Mouse (Mus musculus): ENCODE data around the gene Mknk2. TPM values are rescaled to one million over a fixed set of nuclear protein-coding genes. Genes with fewer than 3 reads are reported as not detected.

Mknk2 gene
- polyA plus RNA-seq, 1 experiment = 61.4 TPM

DNA sequence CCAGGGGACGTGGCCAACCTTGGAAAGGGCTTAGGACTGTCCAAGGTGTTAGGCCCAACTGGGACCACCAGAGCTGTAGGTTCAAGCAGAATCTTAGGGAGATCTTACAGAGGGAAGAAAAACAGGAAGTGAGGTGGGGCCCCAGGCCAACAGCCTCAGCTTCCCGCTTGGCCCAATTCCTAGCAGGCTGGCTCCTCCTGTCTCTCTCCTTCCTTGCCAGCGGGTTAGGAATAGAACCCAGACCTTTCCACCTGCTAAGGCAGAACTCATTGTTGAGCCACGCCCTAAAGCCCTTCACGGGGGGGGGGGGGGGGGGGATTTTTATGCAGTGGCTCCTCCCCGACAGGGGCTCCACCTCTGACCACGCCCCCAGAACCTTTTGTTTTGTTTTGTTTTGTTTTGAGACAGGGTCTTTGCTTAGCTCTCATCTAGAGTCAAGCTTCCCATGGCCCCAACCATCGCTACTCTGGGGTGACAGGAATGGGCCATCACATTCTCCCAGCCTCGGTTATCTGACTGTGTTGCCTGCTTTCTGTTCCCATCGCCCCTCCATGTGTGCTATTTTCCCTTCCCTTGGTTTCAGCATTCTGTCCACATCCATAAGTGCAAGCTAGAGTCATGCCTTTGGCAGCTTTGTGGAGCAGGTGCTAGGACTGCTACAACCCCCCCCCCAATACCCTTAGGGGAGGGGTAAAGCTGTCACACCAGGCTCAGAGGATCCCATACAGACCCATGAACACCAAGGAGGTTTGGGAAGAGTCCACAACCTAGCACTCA, 877 bp upstream of the Mknk2 start:
- no peak overlapping the region for H3ac ChIP-seq (ENCODE audit: control insufficient read depth, insufficient read length, low read depth)
- no peak for TF ChIP-seq MAX (IDR thresholded peaks at IDR 0.05)
- no peak for TF ChIP-seq CTCF (IDR thresholded peaks at IDR 0.05; ENCODE audit: control insufficient read depth, insufficient read depth, insufficient read length)
- TF ChIP-seq USF1 (IDR thresholded peaks at IDR 0.05; ENCODE audit: low read depth) = no peak
- TF ChIP-seq MYOD1 (IDR thresholded peaks at IDR 0.05; ENCODE audit: control insufficient read depth, insufficient read length, low read depth) = no peak
- no peak for TF ChIP-seq FOSL1 (IDR thresholded peaks at IDR 0.05; ENCODE audit: insufficient read depth, low read length, poor library complexity, severe bottlenecking)
- TF ChIP-seq CEBPB (IDR thresholded peaks at IDR 0.05; ENCODE audit: low read depth) = no peak

DNA sequence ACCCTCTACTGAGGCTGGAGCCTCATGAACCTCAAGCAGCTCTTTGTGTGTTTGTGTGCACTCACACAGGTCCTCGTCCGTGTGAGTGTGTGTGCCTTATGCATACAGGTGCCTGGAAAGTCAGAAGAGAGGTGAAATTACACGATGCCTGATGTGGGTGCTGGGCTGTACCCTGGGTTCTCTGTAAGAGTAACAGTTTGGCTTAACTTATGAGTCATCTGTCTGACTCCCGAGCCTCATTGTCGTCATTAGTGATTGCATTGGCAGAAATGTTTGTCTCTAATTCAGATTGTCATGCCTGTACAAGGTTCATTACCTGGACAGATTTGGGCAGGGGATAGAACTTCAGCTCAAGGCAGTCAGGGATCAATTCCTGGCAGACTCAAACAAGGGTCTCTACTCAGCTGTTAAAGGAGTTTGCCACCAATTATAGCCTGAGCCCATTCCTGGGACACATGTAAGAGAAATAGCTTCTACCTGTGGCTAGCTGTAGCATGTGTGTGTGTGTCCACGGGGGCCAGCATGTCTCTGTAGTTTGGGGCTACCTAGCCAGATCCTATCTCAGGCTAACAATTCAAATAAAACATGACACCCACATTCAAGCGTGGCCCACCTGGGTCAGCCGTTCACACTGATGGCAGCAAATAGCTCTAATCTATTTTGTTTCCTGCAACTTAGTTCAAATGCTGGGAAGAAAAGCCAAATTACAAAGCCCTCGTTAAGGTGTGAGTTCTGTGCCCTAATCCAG, 610 bp downstream of the Mknk2 start:
- no peaks in the 10 kb centered on the region for H3K36me3 ChIP-seq (ENCODE audit: control insufficient read depth, insufficient read depth)
- H3K4me3 ChIP-seq (ENCODE audit: insufficient read depth, poor library complexity, severe bottlenecking) = peak overlapping the region; percentile 40
- H3ac ChIP-seq (ENCODE audit: control insufficient read depth, insufficient read length, low read depth) = peak overlapping the region; percentile 35
- H3K79me2 ChIP-seq (ENCODE audit: control insufficient read depth, insufficient read depth) = peaks cover 37% of the 10 kb centered on the region
- H3K79me3 ChIP-seq (ENCODE audit: low read depth) = peaks cover 25% of the 10 kb centered on the region
- TF ChIP-seq MAX (IDR thresholded peaks at IDR 0.05) = no peak
- no peak for TF ChIP-seq CEBPB (IDR thresholded peaks at IDR 0.05; ENCODE audit: low read depth)
- TF ChIP-seq FOSL1 (IDR thresholded peaks at IDR 0.05; ENCODE audit: insufficient read depth, low read length, poor library complexity, severe bottlenecking) = no peak
- TF ChIP-seq CTCF (IDR thresholded peaks at IDR 0.05; ENCODE audit: control insufficient read depth, insufficient read depth, insufficient read length) = no peak
- TF ChIP-seq USF1 (IDR thresholded peaks at IDR 0.05; ENCODE audit: low read depth) = no peak
- TF ChIP-seq MYOD1 (IDR thresholded peaks at IDR 0.05; ENCODE audit: control insufficient read depth, insufficient read length, low read depth) = no peak
- TF ChIP-seq MYOG (IDR thresholded peaks at IDR 0.05; ENCODE audit: control insufficient read depth, extremely low read depth, insufficient read length) = no peak
- no peaks in the 10 kb centered on the region for H3K27me3 ChIP-seq (ENCODE audit: control insufficient read depth, insufficient read depth, insufficient read length)

More for the DNA sequence above, 877 bp upstream of the Mknk2 start:
- no peaks in the 10 kb centered on the region for H3K36me3 ChIP-seq (ENCODE audit: control insufficient read depth, insufficient read depth)
- no peak overlapping the region for H3K4me3 ChIP-seq (ENCODE audit: insufficient read depth, poor library complexity, severe bottlenecking)
- peaks cover 22% of the 10 kb centered on the region for H3K79me2 ChIP-seq (ENCODE audit: control insufficient read depth, insufficient read depth)
- no peaks in the 10 kb centered on the region for H3K27me3 ChIP-seq (ENCODE audit: control insufficient read depth, insufficient read depth, insufficient read length)
- H3K79me3 ChIP-seq (ENCODE audit: low read depth) = peaks cover 14% of the 10 kb centered on the region

DNA sequence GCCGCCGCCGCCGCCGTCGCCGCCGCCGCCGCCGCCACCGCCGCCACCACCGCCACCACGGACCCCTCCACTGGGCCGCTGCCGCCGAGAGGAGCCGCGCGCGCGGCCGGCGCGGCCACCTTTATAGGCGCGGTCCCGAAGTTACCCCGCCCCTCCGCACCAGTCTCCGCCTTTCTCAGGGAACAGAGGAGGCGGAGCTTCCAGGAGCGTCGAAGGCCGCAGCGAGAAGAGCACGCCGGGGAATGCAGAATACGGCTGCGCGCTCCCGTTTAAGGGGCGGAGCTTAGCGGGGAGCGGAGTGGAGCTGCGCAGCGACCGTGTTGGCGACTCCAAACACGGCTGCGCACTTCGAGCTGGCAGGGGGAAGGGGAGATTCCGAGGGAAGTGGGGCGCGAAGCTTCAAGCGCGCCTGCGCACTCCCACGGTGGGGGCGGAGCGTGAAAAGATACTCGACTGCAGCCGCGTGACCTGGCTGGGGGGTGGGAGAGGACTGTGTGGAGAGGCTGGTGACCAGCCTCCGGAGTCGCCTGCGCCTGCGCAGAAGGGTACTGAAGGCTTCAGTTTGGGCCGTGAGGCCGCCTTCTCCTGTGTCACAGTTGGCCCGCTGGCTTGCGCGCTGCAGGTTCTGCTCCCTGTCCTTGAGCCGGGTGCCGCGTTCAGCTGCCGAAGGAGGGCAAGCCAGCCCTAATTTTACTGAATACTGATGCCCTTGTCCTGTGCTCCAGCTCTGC, 1.5 kb downstream of the Mknk2 start:
- TF ChIP-seq FOSL1 (IDR thresholded peaks at IDR 0.05; ENCODE audit: insufficient read depth, low read length, poor library complexity, severe bottlenecking) (no peak), MYOG (IDR thresholded peaks at IDR 0.05; ENCODE audit: control insufficient read depth, extremely low read depth, insufficient read length) (no peak), MAX (IDR thresholded peaks at IDR 0.05) (peak; percentile 77), USF1 (IDR thresholded peaks at IDR 0.05; ENCODE audit: low read depth) (peak; percentile 79)
- peaks cover 4% of the 10 kb centered on the region for H3K36me3 ChIP-seq (ENCODE audit: control insufficient read depth, insufficient read depth)
- peak overlapping the region; percentile 94 for H3ac ChIP-seq (ENCODE audit: control insufficient read depth, insufficient read length, low read depth)
- H3K79me2 ChIP-seq (ENCODE audit: control insufficient read depth, insufficient read depth) = peaks cover 46% of the 10 kb centered on the region
- H3K79me3 ChIP-seq (ENCODE audit: low read depth) = peaks cover 30% of the 10 kb centered on the region
- no peaks in the 10 kb centered on the region for H3K27me3 ChIP-seq (ENCODE audit: control insufficient read depth, insufficient read depth, insufficient read length)
- peak overlapping the region; percentile 66 for H3K4me3 ChIP-seq (ENCODE audit: insufficient read depth, poor library complexity, severe bottlenecking)

DNA sequence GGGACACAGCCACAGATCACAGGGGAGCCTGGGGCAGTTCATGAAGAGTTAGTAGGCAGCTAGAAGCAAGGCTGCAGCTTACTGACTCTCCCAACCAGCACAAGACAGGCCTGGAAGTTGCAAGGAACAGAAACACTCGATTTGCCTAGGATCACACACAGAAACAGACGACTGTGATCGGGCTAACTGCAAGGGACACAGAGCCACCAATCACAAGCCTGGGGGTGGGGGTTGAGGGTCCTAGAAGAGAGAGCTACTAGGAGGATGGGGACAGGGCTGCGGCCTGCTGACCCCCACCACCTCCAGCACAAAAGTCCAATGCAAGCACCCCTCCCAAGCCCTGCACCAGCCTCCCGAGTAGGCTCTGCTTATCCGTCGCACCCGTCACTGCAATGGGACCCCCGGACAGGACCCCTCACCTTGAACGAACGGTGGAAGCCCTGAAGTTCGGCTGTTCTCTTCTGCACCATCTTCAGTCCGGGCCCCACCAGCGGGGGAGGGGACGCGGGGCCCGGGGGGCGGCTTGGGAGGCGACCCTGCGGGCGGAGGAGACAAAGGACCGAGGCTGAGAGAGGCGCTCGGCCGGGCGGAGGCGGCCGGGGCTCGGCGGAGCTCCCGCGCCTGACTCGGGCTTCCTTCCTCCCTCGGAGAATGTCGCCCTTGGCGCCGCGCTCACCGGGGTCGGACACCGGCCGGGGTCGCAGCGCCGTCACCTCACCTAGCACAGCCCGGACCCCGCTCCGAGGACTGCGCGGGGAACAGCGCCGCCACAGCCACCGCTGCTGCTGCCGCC, 2.3 kb downstream of the Mknk2 start:
- Histone ChIP-seq H3K79me2 (ENCODE audit: control insufficient read depth, insufficient read depth) (peaks cover 51% of the 10 kb centered on the region), H3K27me3 (ENCODE audit: control insufficient read depth, insufficient read depth, insufficient read length) (no peaks in the 10 kb centered on the region), H3K36me3 (ENCODE audit: control insufficient read depth, insufficient read depth) (peaks cover 10% of the 10 kb centered on the region), H3ac (ENCODE audit: control insufficient read depth, insufficient read length, low read depth) (peak overlapping the region; percentile 94), H3K79me3 (ENCODE audit: low read depth) (peaks cover 30% of the 10 kb centered on the region), H3K4me3 (ENCODE audit: insufficient read depth, poor library complexity, severe bottlenecking) (peak overlapping the region; percentile 66)
- no peak for TF ChIP-seq MAX (IDR thresholded peaks at IDR 0.05)
- TF ChIP-seq CEBPB (IDR thresholded peaks at IDR 0.05; ENCODE audit: low read depth) = no peak
- TF ChIP-seq MYOD1 (IDR thresholded peaks at IDR 0.05; ENCODE audit: control insufficient read depth, insufficient read length, low read depth) = no peak
- TF ChIP-seq CTCF (IDR thresholded peaks at IDR 0.05; ENCODE audit: control insufficient read depth, insufficient read depth, insufficient read length) = no peak
- no peak for TF ChIP-seq FOSL1 (IDR thresholded peaks at IDR 0.05; ENCODE audit: insufficient read depth, low read length, poor library complexity, severe bottlenecking)
- TF ChIP-seq MYOG (IDR thresholded peaks at IDR 0.05; ENCODE audit: control insufficient read depth, extremely low read depth, insufficient read length) = no peak
- TF ChIP-seq USF1 (IDR thresholded peaks at IDR 0.05; ENCODE audit: low read depth) = no peak

DNA sequence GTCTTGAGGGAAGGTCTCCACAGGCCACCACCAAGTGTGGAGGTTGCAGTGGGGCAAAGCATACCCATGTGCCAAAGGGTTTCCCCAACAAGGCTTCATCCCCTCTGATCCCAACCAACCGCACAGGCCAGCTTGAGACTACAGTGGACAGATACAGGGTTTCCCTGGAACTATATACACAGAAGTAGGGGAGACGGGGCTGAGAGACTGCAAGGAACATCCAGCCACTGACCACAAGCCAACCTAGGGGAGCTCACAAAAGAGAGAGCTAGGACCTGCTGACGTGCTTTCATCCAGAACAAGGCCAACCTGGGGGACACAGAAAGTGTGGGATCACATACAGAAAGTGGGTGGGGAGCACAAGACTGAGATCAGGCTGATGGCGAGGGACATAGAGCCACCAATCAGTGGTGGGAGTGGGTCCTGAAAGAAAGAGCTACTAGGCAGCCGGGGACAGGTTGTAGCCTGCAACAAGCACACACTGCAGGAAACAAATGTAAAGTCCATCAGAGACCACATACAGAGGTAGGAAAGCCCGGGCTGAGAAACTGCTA, 3.0 kb downstream of the Mknk2 start:
- H3ac ChIP-seq (ENCODE audit: control insufficient read depth, insufficient read length, low read depth) = peak overlapping the region; percentile 94
- peaks cover 15% of the 10 kb centered on the region for H3K36me3 ChIP-seq (ENCODE audit: control insufficient read depth, insufficient read depth)
- TF ChIP-seq CEBPB (IDR thresholded peaks at IDR 0.05; ENCODE audit: low read depth) (no peak), MYOG (IDR thresholded peaks at IDR 0.05; ENCODE audit: control insufficient read depth, extremely low read depth, insufficient read length) (no peak), CTCF (IDR thresholded peaks at IDR 0.05; ENCODE audit: control insufficient read depth, insufficient read depth, insufficient read length) (no peak), MAX (IDR thresholded peaks at IDR 0.05) (no peak), MYOD1 (IDR thresholded peaks at IDR 0.05; ENCODE audit: control insufficient read depth, insufficient read length, low read depth) (no peak), USF1 (IDR thresholded peaks at IDR 0.05; ENCODE audit: low read depth) (no peak), FOSL1 (IDR thresholded peaks at IDR 0.05; ENCODE audit: insufficient read depth, low read length, poor library complexity, severe bottlenecking) (no peak)
- peak overlapping the region; percentile 66 for H3K4me3 ChIP-seq (ENCODE audit: insufficient read depth, poor library complexity, severe bottlenecking)
- H3K27me3 ChIP-seq (ENCODE audit: control insufficient read depth, insufficient read depth, insufficient read length) = no peaks in the 10 kb centered on the region
- H3K79me2 ChIP-seq (ENCODE audit: control insufficient read depth, insufficient read depth) = peaks cover 51% of the 10 kb centered on the region
- H3K79me3 ChIP-seq (ENCODE audit: low read depth) = peaks cover 30% of the 10 kb centered on the region
